Mouse (Mus musculus): ENCODE results near the gene Fam71d.

- TF ChIP-seq POLR2A (IDR thresholded peaks at IDR 0.05; ENCODE audit: control insufficient read depth in 1 of 2, insufficient read depth in 1 of 2, low read depth in 1 of 2, low read length in 2 of 2, poor library complexity in 1 of 2) = no peak
- no peak for TF ChIP-seq ZMIZ1 (IDR thresholded peaks at IDR 0.05; ENCODE audit: low read depth, low read length)
- no peak for TF ChIP-seq CHD2 (IDR thresholded peaks at IDR 0.05; ENCODE audit: low read length)
These were observed 81.9 kb downstream of the Fam71d start for GRCm38 (mm10) chr12:78773211-78773610.

Measured in MEL (cell line).